Mouse (Mus musculus) midbrain, embryonic 13.5 days (tissue): Measurements from ENCODE around the gene Hc. TPM values are rescaled to one million over a fixed set of nuclear protein-coding genes. Genes with fewer than 3 reads are reported as not detected.

Source experiments
- ATAC-seq: fragments of 200-750 bp; cut with Nextera tagmentation; 2 replicates; pipeline ENCODE4 v1.8.0; 2017; ENCODE audit warnings: mild to moderate bottlenecking, moderate TSS enrichment, moderate library complexity
- H3K27ac ChIP-seq: fragments of 300-500 bp; sonication (generic); 2 replicates; pipeline ENCODE4 v1.5.1; 2015; ENCODE audit warnings: inconsistent platforms, mild to moderate bottlenecking, moderate library complexity
- H3K27me3 ChIP-seq: fragments of 300-500 bp; sonication (generic); 2 replicates; pipeline ENCODE4 v1.6.1; 2015; ENCODE audit warnings: mild to moderate bottlenecking, inconsistent platforms
- H3K36me3 ChIP-seq: fragments of 300-500 bp; sonication (generic); 2 replicates; pipeline ENCODE4 v1.6.1; 2015; ENCODE audit warnings: mild to moderate bottlenecking, inconsistent platforms
- H3K4me1 ChIP-seq: fragments of 300-500 bp; sonication (generic); replicated peaks from 2 replicates; pipeline ENCODE4 v1.6.1; 2015; ENCODE audit warnings: inconsistent platforms
- H3K4me2 ChIP-seq: fragments of 300-500 bp; sonication (generic); replicated peaks from 2 replicates; pipeline ENCODE4 v1.6.1; 2015; ENCODE audit warnings: moderate library complexity, mild to moderate bottlenecking, inconsistent platforms
- H3K4me3 ChIP-seq: fragments of 300-500 bp; sonication (generic); replicated peaks from 2 replicates; pipeline ENCODE4 v1.5.1; 2015; ENCODE audit warnings: mild to moderate bottlenecking, inconsistent platforms
- H3K9ac ChIP-seq: fragments of 300-500 bp; sonication (generic); replicated peaks from 2 replicates; pipeline ENCODE4 v1.6.1; 2015; ENCODE audit warnings: mild to moderate bottlenecking, inconsistent platforms
- H3K9me3 ChIP-seq: fragments of 300-500 bp; sonication (generic); 2 replicates; pipeline ENCODE4 v1.6.1; 2016; ENCODE audit warnings: mild to moderate bottlenecking, inconsistent platforms
- WGBS: fragments of 180-500 bp; shearing (Covaris S2); methylation state at CpG from one replicate; pipeline ENCODE4 v1.1.7; 2015; 5-methylcytosine and 5-hydroxymethylcytosine counted together
- polyA plus RNA-seq: library from polyadenylated mRNA; unstranded; fragments of >200 nt; fragmentation: Nextera tagmentation; extraction: Ambion mirVana; gene quantifications from 2 replicates; pipeline ENCODE4 v1.2.1, GENCODE M21; 2015

Hc gene
- polyA plus RNA-seq, 1 experiment from 2014 or later, result 0.58 TPM

DNA sequence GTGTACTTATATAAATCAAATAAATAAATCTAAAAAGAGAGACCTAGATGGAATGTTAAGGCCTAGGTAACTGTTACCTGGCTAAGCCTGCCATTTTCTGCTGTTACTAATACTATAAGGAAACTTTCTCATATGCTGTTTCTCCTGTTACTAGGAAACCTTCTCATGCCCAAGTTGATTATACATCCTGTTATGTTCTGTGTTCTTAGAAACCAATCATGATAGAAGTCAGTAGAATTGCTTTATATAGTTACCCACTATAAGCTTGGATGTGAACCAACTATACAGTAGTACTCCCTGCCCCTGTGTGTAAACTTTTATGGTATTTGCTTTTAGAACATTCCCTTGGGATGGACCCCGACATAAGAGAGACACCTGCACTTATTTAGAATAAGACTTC is 73.6 kb downstream of the Hc start:
- Histone ChIP-seq H3K4me3 (no peak overlapping the region), H3K36me3 (no peaks in the 10 kb centered on the region), H3K27me3 (no peaks in the 10 kb centered on the region), H3K4me1 (peaks cover 13% of the 10 kb centered on the region), H3K4me2 (no peak overlapping the region), H3K9ac (no peak overlapping the region), H3K27ac (no peak overlapping the region), H3K9me3 (no peaks in the 10 kb centered on the region)
- WGBS, result 88% methylated on average over 1 of the region's 1 CpGs
- ATAC-seq, result no peak

- H3K4me2 ChIP-seq, result no peak overlapping the region
- no peak for ATAC-seq
- no peak overlapping the region for H3K27ac ChIP-seq
- H3K36me3 ChIP-seq, result no peaks in the 10 kb centered on the region
- no peaks in the 10 kb centered on the region for H3K9me3 ChIP-seq
- no peaks in the 10 kb centered on the region for H3K27me3 ChIP-seq
- no peak overlapping the region for H3K4me3 ChIP-seq
- no peak overlapping the region for H3K9ac ChIP-seq
- H3K4me1 ChIP-seq, result peaks cover 14% of the 10 kb centered on the region
- WGBS, result 85% methylated on average over 8 of the region's 8 CpGs
Observed at GRCm38 (mm10) chr2:34984885-34985284, 76.4 kb downstream of the Hc start.

GRCm38 (mm10) chr2:34982906-34983698 is 78.1 kb downstream of the Hc start:
- no peak for ATAC-seq
- no peak overlapping the region for H3K27ac ChIP-seq
- H3K4me1 ChIP-seq, result peaks cover 14% of the 10 kb centered on the region
- no peak overlapping the region for H3K4me3 ChIP-seq
- 77% methylated on average over 11 of the region's 11 CpGs for WGBS
- H3K36me3 ChIP-seq, result no peaks in the 10 kb centered on the region
- H3K9ac ChIP-seq, result no peak overlapping the region
- H3K4me2 ChIP-seq, result no peak overlapping the region
- H3K9me3 ChIP-seq, result no peaks in the 10 kb centered on the region
- H3K27me3 ChIP-seq, result no peaks in the 10 kb centered on the region

DNA sequence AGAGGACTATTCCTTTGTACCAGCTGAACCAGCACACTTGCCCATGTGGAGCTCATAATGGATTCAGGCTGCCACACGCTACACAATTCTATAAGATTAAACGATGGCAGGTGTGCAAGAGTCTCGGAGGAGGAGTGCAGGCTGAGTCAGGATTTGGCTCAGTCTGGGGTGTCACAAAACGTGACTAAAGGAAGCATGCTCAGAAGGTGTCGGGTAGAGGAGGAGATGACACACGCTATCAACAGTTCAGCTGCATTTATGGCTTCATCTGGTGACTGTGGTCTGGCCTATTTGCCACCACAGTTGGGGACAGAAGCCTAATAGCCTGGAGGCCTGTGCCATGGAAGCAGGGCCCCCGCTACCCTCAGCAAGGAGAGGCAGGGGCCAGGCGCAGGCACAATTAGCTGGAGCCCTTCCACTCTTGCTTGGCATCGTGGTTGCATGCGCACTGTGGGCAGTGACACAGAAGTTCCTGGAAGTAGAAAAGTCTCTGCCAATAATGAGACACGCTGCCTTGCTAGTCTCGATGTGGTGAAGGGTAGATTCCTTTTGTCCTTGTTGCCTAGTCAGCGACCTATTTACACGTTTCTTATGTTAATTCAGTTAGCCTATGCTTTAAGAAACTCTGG is 79.0 kb downstream of the Hc start:
- Histone ChIP-seq H3K4me1 (peaks cover 14% of the 10 kb centered on the region), H3K9me3 (no peaks in the 10 kb centered on the region), H3K36me3 (no peaks in the 10 kb centered on the region), H3K4me2 (no peak overlapping the region), H3K9ac (no peak overlapping the region), H3K4me3 (no peak overlapping the region), H3K27me3 (no peaks in the 10 kb centered on the region), H3K27ac (no peak overlapping the region)
- ATAC-seq, result no peak
- WGBS, result 59% methylated on average over 14 of the region's 14 CpGs

DNA sequence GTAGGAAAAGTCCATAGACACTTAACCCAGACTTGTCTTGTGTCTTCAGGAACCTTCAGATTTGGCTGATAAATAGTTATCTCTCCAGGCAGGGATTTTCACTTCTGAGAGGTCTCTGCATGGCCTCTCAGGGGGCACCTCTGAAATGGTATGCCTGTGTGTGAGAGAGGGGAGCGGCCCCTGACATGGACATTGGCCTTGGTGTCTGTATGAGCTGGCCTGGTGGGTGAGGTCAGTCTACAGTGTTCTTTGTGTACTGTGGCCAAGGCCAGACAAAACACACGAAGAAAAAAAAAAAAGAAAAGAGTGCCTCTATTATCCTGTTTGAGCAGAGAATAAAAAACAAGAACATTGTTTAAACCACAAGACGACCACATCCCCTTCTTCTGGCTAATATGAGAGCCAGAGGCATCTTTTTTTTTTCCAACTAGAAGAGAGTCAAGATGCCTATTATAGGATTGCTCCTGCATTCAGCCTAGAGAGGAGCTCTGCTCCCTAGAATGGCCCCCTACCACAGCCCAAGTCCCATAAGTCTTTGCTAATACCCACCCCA is 81.7 kb downstream of the Hc start:
- Histone ChIP-seq H3K4me1 (peaks cover 14% of the 10 kb centered on the region), H3K36me3 (no peaks in the 10 kb centered on the region), H3K4me3 (no peak overlapping the region), H3K27me3 (no peaks in the 10 kb centered on the region), H3K4me2 (no peak overlapping the region), H3K27ac (no peak overlapping the region), H3K9me3 (no peaks in the 10 kb centered on the region), H3K9ac (no peak overlapping the region)
- WGBS, result 60% methylated on average over 3 of the region's 3 CpGs
- no peak for ATAC-seq

- Histone ChIP-seq H3K27ac (no peak overlapping the region), H3K4me3 (no peak overlapping the region), H3K36me3 (no peaks in the 10 kb centered on the region), H3K4me2 (no peak overlapping the region), H3K4me1 (peaks cover 14% of the 10 kb centered on the region), H3K9ac (no peak overlapping the region), H3K27me3 (no peaks in the 10 kb centered on the region), H3K9me3 (no peaks in the 10 kb centered on the region)
- WGBS, result 96% methylated on average over 2 of the region's 2 CpGs
- no peak for ATAC-seq
Observed at GRCm38 (mm10) chr2:34978226-34978625, 83.0 kb downstream of the Hc start.

DNA sequence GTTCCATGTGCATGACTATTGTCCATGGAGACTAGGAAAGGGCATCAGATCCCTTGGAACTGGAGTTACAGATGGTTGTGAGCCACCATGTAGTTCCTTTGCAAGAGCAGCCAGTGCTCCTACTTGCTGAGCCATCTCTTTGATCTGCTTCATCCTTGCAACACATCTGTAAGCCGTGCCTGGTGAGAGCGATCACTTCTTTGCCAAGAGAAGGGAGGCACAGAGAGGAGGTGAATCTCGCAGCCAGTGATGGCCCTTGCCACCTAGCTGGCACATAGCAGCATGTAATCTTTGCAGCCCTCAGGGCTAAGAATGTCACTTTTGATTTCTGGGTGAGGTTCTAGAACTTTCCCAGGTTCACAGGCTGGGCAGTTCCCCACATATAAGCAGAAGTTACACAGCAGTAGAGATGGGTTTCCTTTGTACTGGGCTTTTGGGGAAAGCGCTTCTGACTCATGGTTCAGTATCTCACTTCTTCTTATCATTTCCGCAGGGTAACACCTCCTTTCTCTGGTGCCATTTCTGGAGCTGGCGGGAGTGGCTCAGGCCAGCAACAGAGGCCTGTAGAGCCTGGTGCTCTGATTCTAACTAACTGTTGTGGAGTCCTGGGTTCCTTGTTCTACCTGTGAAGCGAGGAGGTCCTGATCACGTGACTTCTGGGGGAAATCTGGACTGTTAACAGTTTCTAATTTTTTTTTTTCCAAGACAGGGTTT is 84.1 kb downstream of the Hc start:
- no peak overlapping the region for H3K4me2 ChIP-seq
- ATAC-seq, result no peak
- H3K27ac ChIP-seq, result no peak overlapping the region
- H3K9me3 ChIP-seq, result no peaks in the 10 kb centered on the region
- no peak overlapping the region for H3K4me3 ChIP-seq
- H3K27me3 ChIP-seq, result no peaks in the 10 kb centered on the region
- peaks cover 6% of the 10 kb centered on the region; the same call in 1 of the 2 replicates for H3K4me1 ChIP-seq
- H3K36me3 ChIP-seq, result no peaks in the 10 kb centered on the region
- H3K9ac ChIP-seq, result no peak overlapping the region
- WGBS, result 87% methylated on average over 8 of the region's 8 CpGs

DNA sequence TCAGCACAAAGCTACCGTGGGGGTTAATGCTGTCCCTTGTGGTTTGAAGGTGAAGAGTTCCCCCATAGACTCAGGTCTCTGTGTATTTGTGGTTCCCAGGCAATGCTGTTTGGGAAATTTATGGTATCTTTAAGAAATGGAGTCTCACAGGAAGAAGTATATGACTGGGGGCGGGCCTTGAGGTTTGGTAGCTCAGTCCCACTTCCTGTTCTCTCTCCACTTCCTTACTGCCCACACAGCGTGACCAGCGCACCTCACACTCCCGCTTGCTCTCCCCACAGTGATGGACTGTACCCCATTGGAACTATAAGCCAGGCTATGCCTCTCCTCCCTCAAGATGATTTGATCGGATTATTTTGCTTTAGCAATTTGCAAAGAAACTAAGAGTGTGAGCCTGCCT is 84.8 kb downstream of the Hc start:
- Histone ChIP-seq H3K4me1 (no peaks in the 10 kb centered on the region), H3K4me3 (no peak overlapping the region), H3K4me2 (no peak overlapping the region), H3K36me3 (no peaks in the 10 kb centered on the region), H3K9me3 (no peaks in the 10 kb centered on the region), H3K27ac (no peak overlapping the region), H3K9ac (no peak overlapping the region), H3K27me3 (no peaks in the 10 kb centered on the region)
- ATAC-seq, result no peak
- WGBS, result 92% methylated on average over 6 of the region's 6 CpGs

DNA sequence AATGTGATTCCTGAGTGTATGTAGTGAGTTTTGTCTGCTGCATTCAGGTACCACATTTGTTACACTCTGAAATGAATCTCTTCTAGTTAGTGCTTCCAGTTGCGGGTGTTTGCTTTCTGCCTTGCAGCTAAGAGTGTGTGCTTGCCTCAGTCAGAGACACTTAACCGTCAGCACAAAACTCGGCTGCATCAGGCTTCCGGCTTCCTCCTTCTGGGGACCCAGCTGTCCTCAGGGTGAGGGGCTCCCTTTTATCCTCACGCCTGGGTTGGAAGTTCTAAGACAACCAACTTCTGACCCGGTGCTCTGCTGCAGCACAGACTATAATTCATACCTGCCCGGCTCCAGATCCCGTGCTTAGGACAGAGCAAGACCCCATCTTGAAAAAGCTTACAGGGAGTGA is 88.2 kb downstream of the Hc start:
- Histone ChIP-seq H3K4me2 (no peak overlapping the region), H3K27me3 (no peaks in the 10 kb centered on the region), H3K27ac (no peak overlapping the region), H3K9me3 (no peaks in the 10 kb centered on the region), H3K4me3 (no peak overlapping the region), H3K9ac (no peak overlapping the region), H3K36me3 (no peaks in the 10 kb centered on the region), H3K4me1 (no peaks in the 10 kb centered on the region)
- 91% methylated on average over 8 of the region's 8 CpGs for WGBS
- no peak for ATAC-seq

DNA sequence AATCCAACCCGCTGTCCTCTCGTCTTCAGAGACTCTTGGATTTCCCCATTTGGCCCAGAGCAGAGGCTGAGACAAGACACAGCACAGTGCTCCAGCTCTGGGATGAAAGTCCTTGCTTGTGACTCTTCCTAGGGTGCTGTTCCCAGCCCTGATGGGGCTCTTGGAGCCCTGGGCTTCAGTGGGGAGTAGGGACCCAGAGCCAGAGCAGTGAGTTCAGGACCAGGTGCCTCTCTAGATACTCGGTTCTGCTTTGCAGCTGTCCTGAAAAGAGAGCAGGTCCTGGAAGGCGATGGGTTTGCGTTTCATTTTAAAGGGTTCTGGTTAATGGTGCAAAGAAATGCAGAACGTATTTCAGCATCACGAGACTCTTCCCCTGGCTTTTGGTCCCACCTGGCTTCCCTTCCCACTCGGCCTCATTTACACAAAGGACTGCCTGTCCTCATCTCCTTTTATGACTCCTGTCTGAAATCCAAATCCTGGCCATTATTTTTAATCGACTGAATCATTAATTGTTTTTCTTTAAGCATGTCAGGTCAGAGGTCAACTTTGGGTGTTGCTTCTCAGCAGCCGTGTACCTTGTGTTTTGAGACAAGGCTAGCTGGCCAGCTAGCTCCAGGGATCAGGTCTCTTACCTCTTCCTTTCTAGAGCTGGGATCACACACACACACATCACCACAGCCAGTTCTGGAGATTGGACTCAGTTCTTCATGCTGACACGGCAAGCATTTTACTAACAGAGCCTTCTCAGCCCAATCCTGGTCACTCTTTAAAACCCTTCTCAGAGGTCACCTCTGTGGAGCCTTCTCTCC is 90.0 kb downstream of the Hc start:
- no peaks in the 10 kb centered on the region for H3K4me1 ChIP-seq
- H3K27ac ChIP-seq, result no peak overlapping the region
- 80% methylated on average over 11 of the region's 11 CpGs for WGBS
- no peak for ATAC-seq
- no peak overlapping the region for H3K9ac ChIP-seq
- H3K9me3 ChIP-seq, result no peaks in the 10 kb centered on the region
- no peak overlapping the region for H3K4me3 ChIP-seq
- no peak overlapping the region for H3K4me2 ChIP-seq
- H3K27me3 ChIP-seq, result no peaks in the 10 kb centered on the region
- no peaks in the 10 kb centered on the region for H3K36me3 ChIP-seq

DNA sequence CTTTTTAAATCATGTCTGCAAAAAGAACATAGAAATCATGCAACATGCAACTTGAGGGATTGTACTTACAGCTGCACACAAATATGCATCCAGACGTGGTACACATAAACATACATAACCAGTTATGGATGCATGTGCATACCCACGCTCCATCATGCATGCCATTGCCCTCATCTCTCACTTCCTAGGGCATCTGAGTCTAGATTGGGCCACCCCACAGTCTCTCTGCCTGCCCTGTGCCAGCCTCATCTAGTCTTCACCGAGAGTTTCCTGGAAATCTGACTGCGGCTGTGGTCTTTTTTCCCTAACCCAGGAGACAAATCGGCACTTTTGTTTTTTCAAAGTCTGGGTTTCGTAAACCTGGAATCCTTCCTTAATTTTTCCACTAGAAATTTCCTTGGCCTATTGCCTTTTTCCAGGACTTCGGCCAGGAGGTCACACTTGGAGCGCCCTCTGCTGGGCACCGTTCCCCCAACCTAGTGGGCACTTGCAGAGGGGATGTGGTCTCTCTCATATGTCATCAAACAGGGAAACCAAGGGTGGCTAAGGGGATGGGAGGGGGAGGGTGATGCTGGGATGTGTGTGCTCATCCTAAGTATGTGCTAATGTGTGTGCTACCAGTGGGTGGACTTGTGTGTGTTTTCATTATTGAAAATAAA is 91.0 kb downstream of the Hc start:
- Histone ChIP-seq H3K4me1 (0 out of 2 replicates have a peak, but pooled peaks cover 4% of the 10 kb centered on the region), H3K4me2 (no peak overlapping the region), H3K27ac (no peak overlapping the region), H3K9me3 (no peaks in the 10 kb centered on the region), H3K4me3 (no peak overlapping the region), H3K9ac (no peak overlapping the region), H3K36me3 (no peaks in the 10 kb centered on the region), H3K27me3 (no peaks in the 10 kb centered on the region)
- WGBS, result 39% methylated on average over 9 of the region's 9 CpGs
- no peak for ATAC-seq
